Mouse (Mus musculus) embryonic facial prominence, embryonic 14.5 days (tissue): ENCODE results near the gene Cacna2d2. TPM values are rescaled to one million over a fixed set of nuclear protein-coding genes. Genes with fewer than 3 reads are reported as not detected.
A peak's percentile ranks its signal among the peaks of the same experiment; 100 is the strongest.

Source experiments
- ATAC-seq: fragments of 200-750 bp; cut with Nextera tagmentation; 2 replicates; pipeline ENCODE4 v1.8.0; 2017; ENCODE audit warnings: low read depth, moderate number of reproducible peaks, moderate TSS enrichment
- DNase-seq: peaks from one replicate; pipeline ENCODE4 v3.0.0-alpha.2; 2015; ENCODE audit warnings: low spot score
- H3K27ac ChIP-seq: fragments of 300-500 bp; sonication (generic); replicated peaks from 2 replicates; pipeline ENCODE4 v1.5.1; 2014; ENCODE audit warnings: low read depth, mild to moderate bottlenecking, low read length, moderate library complexity
- H3K27me3 ChIP-seq: fragments of 300-500 bp; sonication (generic); replicated peaks from 2 replicates; pipeline ENCODE4 v1.6.1; 2014; ENCODE audit warnings: low read length; ENCODE audit not compliant: control insufficient read depth, insufficient read depth
- H3K36me3 ChIP-seq: fragments of 300-500 bp; sonication (generic); 2 replicates; pipeline ENCODE4 v1.6.1; 2014; ENCODE audit warnings: low read length, mixed read lengths; ENCODE audit not compliant: control insufficient read depth, insufficient read depth
- H3K4me1 ChIP-seq: fragments of 300-500 bp; sonication (generic); 2 replicates; pipeline ENCODE4 v1.6.1; 2014; ENCODE audit warnings: antibody characterized with exemption, low read length; ENCODE audit not compliant: control insufficient read depth, insufficient read depth
- H3K4me2 ChIP-seq: fragments of 300-500 bp; sonication (generic); 2 replicates; pipeline ENCODE4 v1.6.1; 2014; ENCODE audit warnings: low read depth, mild to moderate bottlenecking, low read length, moderate library complexity, mixed read lengths
- H3K4me3 ChIP-seq: fragments of 300-500 bp; sonication (generic); 2 replicates; pipeline ENCODE4 v1.5.1; 2014; ENCODE audit warnings: low read depth, mild to moderate bottlenecking, low read length
- H3K9ac ChIP-seq: fragments of 300-500 bp; sonication (generic); 2 replicates; pipeline ENCODE4 v1.6.1; 2014; ENCODE audit warnings: low read depth, mild to moderate bottlenecking, low read length, moderate library complexity, mixed read lengths
- H3K9me3 ChIP-seq: fragments of 300-500 bp; sonication (generic); 2 replicates; pipeline ENCODE4 v1.6.1; 2016; ENCODE audit warnings: low read length; ENCODE audit not compliant: control insufficient read depth
- WGBS: fragments of 180-500 bp; shearing (Covaris S2); extraction: QIAGEN DNeasy Blood & Tissue Kit; methylation state at CpG from one replicate; pipeline ENCODE4 v1.1.7; 2014; 5-methylcytosine and 5-hydroxymethylcytosine counted together
- polyA plus RNA-seq: library from polyadenylated mRNA; unstranded; fragments of >200 nt; fragmentation: Nextera tagmentation; extraction: Ambion mirVana; gene quantifications from 2 replicates; pipeline ENCODE4 v1.2.1, GENCODE M21; 2014

Cacna2d2 gene
- polyA plus RNA-seq, 1 experiment from 2014 or later, result 0.93 TPM

- no peak overlapping the region for H3K4me3 ChIP-seq
Observed at GRCm38 (mm10) chr9:107539940-107540339, 140.5 kb downstream of the Cacna2d2 start.

GRCm38 (mm10) chr9:107540420-107540819 lies 141.0 kb downstream of the Cacna2d2 start:
- Histone ChIP-seq H3K36me3 (peaks cover 48% of the 10 kb centered on the region), H3K27me3 (no peaks in the 10 kb centered on the region), H3K27ac (no peak overlapping the region), H3K9me3 (no peaks in the 10 kb centered on the region), H3K4me1 (peaks cover 27% of the 10 kb centered on the region), H3K9ac (no peak overlapping the region), H3K4me2 (peak overlapping the region; percentile 92), H3K4me3 (no peak overlapping the region)
- WGBS, result 64% methylated on average over 4 of the region's 4 CpGs
- DNase-seq (no peak), ATAC-seq (no peak)

More at GRCm38 (mm10) chr9:107539940-107540339, 140.5 kb downstream of the Cacna2d2 start:
- Histone ChIP-seq H3K36me3 (peaks cover 43% of the 10 kb centered on the region), H3K9me3 (no peaks in the 10 kb centered on the region), H3K9ac (no peak overlapping the region), H3K4me1 (peaks cover 30% of the 10 kb centered on the region), H3K4me2 (no peak overlapping the region), H3K27me3 (no peaks in the 10 kb centered on the region), H3K27ac (no peak overlapping the region)
- ATAC-seq, result no peak
- no peak for DNase-seq
- 97% methylated on average over 8 of the region's 8 CpGs for WGBS

GRCm38 (mm10) chr9:107541005-107541404 lies 141.6 kb downstream of the Cacna2d2 start:
- peaks cover 48% of the 10 kb centered on the region for H3K36me3 ChIP-seq
- no peak overlapping the region for H3K27ac ChIP-seq
- H3K4me3 ChIP-seq, result peak overlapping the region; percentile 71
- 44% methylated on average over 10 of the region's 10 CpGs for WGBS
- ATAC-seq, result no peak
- no peaks in the 10 kb centered on the region for H3K27me3 ChIP-seq
- H3K9ac ChIP-seq, result peak overlapping the region; percentile 34; the same call in 1 of the 2 replicates
- H3K9me3 ChIP-seq, result no peaks in the 10 kb centered on the region
- no peak for DNase-seq
- H3K4me2 ChIP-seq, result peak overlapping the region; percentile 92
- peaks cover 21% of the 10 kb centered on the region for H3K4me1 ChIP-seq

GRCm38 (mm10) chr9:107541474-107542351 lies 142.3 kb downstream of the Cacna2d2 start, which contains the start of the genes Cyb561d2 and Nprl2:
Gene Cyb561d2 (minus strand): TSS chr9:107542193.
Gene Nprl2 (plus strand): TSS chr9:107542226.
- Histone ChIP-seq H3K27me3 (no peaks in the 10 kb centered on the region), H3K4me1 (peaks cover 19% of the 10 kb centered on the region), H3K27ac (0 out of 2 replicates have a peak within 1 kb of the TSS, but pooled peaks have one; percentile 33), H3K4me3 (peak within 1 kb of the TSS; percentile 71), H3K9ac (peak within 1 kb of the TSS; percentile 72), H3K36me3 (peaks cover 48% of the 10 kb centered on the region), H3K4me2 (peak within 1 kb of the TSS; percentile 92), H3K9me3 (no peaks in the 10 kb centered on the region)
- ATAC-seq, result peak; percentile 88
- DNase-seq, result peak; percentile 97
- WGBS, result under 1% methylated on average over 46 of the region's 46 CpGs

GRCm38 (mm10) chr9:107542352-107542686 lies 142.9 kb downstream of the Cacna2d2 start:
- Histone ChIP-seq H3K27ac (0 out of 2 replicates have a peak overlapping the region, but pooled peaks have one; percentile 33), H3K27me3 (no peaks in the 10 kb centered on the region), H3K4me2 (peak overlapping the region; percentile 92), H3K36me3 (peaks cover 46% of the 10 kb centered on the region), H3K9me3 (no peaks in the 10 kb centered on the region), H3K4me1 (peaks cover 19% of the 10 kb centered on the region), H3K9ac (peak overlapping the region; percentile 72), H3K4me3 (peak overlapping the region; percentile 71)
- ATAC-seq (peak; percentile 1; the same call in 1 of the 2 replicates), DNase-seq (no peak)
- WGBS, result 1% methylated on average over 11 of the region's 11 CpGs

DNA sequence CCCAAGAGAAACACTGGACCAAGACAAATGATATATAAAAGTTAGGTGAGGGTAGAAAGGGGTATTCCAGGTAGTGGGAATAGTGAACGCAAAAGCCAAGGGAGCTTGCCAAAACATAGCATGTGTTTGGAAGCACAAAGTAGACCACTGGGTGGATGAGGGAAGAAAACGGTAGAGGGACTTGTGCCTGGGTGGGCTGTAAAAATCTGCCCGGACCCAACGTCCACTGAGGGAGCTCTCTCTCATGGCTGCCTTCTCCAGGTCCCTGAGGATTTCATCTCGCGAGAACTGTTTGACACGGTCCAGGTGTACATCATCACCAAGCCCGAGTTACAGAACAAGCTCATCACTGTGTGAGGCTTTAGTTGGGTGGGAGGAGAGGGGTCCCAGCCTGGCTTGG lies 143.3 kb downstream of the Cacna2d2 start:
- 40% methylated on average over 8 of the region's 8 CpGs for WGBS

DNA sequence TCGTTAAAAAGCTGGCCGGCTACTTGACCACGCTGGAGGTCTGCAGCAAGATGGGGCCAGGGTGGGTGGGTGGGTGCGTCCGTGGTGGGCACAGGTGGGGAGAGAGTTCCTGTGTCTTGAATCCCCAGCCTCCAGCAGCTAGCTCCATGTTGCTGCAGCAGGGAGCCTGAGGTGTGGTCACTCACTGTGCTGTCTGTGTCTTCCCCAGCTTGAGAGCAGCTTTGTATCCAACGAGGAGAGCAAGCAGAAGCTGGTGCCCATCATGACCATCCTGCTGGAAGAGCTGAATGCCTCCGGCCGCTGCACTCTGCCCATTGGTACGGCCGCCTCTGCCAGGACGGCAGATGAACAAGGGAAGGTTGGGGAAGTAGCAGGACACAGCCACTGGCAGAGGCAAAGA lies 143.9 kb downstream of the Cacna2d2 start:
- Histone ChIP-seq H3K4me3 (no peak overlapping the region), H3K4me2 (no peak overlapping the region), H3K9me3 (no peaks in the 10 kb centered on the region), H3K27ac (no peak overlapping the region), H3K36me3 (peaks cover 37% of the 10 kb centered on the region), H3K27me3 (no peaks in the 10 kb centered on the region), H3K4me1 (peaks cover 23% of the 10 kb centered on the region), H3K9ac (no peak overlapping the region)
- WGBS, result 89% methylated on average over 11 of the region's 11 CpGs
- ATAC-seq (no peak), DNase-seq (no peak)

More for the DNA sequence above, 143.3 kb downstream of the Cacna2d2 start:
- Histone ChIP-seq H3K9me3 (no peaks in the 10 kb centered on the region), H3K36me3 (peaks cover 42% of the 10 kb centered on the region), H3K4me3 (peak overlapping the region; percentile 71), H3K4me2 (peak overlapping the region; percentile 92), H3K9ac (peak overlapping the region; percentile 72), H3K4me1 (peaks cover 23% of the 10 kb centered on the region), H3K27me3 (no peaks in the 10 kb centered on the region), H3K27ac (no peak overlapping the region)
- DNase-seq, result no peak
- ATAC-seq, result no peak

DNA sequence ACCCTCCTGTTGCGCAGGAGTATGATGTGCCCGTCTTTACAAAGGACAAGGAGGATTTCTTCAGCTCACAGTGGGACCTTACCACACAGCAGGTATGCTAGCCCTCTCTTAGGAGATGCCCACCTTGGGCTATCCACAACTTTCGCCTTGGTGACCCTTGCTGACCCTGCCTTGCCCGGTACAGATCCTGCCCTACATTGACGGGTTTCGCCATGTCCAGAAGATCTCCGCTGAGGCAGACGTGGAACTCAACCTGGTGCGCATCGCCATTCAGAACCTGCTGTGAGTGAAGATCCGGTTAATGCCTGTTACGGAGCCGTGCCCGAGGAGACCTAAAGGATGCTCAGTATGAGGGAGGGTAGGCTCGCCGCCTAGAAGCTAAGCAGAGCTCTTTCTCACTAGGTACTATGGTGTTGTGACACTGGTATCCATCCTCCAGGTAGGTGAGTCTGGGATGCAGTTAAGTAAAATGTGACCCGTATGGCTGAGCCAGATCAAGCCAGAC lies 144.8 kb downstream of the Cacna2d2 start:
- H3K4me1 ChIP-seq, result peaks cover 23% of the 10 kb centered on the region
- no peak overlapping the region for H3K4me2 ChIP-seq
- H3K27ac ChIP-seq, result no peak overlapping the region
- ATAC-seq (no peak), DNase-seq (no peak)
- no peaks in the 10 kb centered on the region for H3K9me3 ChIP-seq
- no peak overlapping the region for H3K4me3 ChIP-seq
- no peaks in the 10 kb centered on the region for H3K27me3 ChIP-seq
- WGBS, result 95% methylated on average over 17 of the region's 17 CpGs
- H3K9ac ChIP-seq, result no peak overlapping the region
- peaks cover 27% of the 10 kb centered on the region for H3K36me3 ChIP-seq
